Mouse (Mus musculus) ovary, postnatal 36 days (tissue): ENCODE data around the gene Arih2.
"Not testable (repeated sequence)": the region's sequence is repeated elsewhere in the genome, so short reads cannot be mapped to it uniquely, and the experiment has no call there.

ENCODE experiments used
- DNase-seq: peaks from one replicate; pipeline ENCODE4 v3.0.0; 2022; ENCODE audit warnings: low spot score, mixed read lengths

Gene Arih2

DNA sequence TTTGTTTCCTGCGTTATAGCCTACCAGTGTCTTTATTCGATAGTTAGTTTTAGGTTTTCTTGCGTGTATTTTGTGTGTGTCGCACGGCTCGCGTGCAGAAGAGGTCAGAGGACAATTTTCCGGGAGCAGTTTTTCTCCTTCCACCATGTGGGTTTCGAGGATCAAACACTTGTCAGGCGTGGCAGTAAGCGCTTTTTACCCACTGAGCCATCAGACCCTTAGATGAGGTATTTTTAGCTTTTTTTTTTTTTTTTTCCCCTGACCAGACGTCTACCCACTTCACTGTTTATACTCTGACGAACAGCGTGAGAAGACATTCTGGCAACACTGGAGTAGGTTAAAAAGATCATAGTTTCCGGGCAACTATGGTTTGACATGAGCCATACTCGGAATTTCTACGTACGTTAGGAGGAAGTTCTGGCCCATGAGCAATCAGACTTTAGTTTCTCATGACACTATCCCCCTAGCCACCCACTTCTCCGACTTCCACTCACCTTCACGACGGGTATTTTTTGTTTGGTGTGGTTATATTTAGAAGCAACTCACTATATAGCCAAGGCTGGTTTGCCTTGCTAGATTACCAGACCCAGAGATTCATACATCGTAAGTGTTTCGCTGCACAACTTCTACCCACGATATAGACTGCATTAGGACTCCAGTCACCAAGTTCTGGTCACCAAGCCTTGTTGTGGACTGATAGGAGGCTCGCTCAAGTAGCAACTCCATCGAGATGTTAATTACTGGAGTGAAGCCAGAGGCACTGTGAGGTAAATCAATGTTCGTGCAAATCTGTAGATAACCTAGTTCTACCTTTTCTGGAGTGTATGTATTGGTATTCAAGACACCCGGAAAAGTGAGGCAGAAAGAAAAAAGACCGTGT is 615 bp upstream of the Arih2 start:
- DNase-seq, result no peak

DNA sequence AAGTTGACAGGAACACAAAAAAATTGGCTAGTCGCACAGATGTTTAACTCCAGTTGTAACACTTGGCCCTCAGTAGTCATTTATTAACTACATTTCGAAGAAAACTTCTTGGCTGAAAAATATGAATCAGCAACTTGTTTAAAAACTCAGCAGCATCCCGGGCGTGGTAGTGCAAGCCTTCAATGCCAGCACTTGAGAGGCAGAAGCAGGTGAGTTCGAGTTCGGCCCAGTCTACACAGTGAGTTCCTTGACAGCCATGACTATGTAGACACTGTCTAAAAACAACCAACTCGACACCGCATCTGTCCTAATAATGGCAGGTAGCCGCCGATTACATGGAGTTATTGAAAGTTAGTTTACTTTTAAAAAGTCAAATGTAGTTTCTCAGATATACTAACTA is 1.0 kb downstream of the Arih2 start:
- DNase-seq, result no peak

DNA sequence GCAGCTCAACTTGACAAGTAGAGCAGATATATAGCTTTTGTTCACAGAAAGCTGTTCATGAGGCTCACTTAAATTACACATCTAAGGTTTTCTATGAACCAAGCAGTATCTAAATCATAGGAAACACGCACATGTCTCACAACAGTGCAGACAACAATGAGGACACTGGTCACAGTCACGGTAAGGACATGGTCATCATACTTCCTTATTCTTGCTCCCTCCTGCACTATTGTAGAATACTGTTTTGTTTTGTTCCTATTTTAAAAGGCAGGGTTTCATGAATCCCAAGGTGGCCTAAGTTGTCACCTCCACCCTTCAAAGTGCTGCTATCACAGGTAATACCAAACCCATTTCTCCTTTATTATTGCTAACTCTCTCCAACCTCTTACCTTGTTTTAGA is 9.4 kb downstream of the Arih2 start:
- DNase-seq, result no peak

DNA sequence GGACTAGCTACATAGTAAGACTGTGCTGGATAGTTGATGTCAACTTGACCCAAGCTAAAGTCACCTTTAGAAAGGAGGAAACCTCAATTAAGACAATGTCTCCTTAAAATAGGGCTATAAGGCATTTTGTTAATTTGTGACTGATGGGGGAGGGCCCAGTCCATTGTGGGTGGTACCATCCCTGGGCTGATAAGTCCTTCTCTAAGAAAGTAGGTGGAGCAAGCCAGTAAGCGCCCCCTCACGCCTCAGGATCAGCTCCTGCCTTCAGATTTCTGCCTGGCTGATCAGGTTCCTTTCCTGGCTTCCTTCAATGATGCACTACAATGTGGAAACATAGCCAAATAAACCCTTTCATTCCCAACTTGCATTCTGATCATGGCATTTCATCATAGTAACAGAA is 13.8 kb downstream of the Arih2 start:
- DNase-seq, result no peak

DNA sequence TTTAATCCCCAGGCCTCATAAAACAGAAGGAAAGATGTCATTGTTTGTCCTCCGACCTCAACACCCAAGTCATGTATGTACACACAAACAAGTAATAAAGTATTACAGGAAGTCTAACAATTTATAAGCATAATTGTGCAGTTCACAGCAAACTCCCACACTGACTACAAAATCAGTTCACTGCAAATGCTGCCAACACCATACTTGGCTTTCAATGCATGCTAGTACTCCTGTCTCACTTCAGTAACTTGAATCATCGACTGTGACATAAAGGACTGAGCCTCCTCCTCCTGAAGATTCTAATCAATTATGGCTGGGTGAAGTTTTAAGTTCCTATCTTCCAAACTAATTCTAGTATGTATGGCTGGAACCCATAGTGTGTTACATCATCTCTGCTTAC is 15.3 kb downstream of the Arih2 start:
- DNase-seq, result no peak

DNA sequence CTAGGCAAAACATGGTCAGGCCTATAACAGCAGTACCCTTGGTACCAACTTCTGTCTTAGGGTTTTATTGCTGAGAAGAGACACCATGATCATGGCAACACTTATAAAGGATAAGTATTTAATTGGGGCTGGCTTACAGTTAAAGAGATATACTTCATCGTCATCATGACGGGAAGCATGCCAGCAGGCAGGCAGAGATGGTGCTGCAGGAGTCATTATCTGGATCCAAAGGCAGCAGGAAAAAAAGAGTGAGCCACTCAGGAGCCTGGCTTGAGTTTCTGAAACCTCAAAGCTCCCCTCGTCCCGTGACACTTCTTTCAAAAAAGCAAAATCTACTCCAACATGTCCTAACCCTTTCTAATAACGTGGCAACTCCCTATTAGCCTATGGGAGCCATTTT is 16.8 kb downstream of the Arih2 start:
- no peak for DNase-seq

DNA sequence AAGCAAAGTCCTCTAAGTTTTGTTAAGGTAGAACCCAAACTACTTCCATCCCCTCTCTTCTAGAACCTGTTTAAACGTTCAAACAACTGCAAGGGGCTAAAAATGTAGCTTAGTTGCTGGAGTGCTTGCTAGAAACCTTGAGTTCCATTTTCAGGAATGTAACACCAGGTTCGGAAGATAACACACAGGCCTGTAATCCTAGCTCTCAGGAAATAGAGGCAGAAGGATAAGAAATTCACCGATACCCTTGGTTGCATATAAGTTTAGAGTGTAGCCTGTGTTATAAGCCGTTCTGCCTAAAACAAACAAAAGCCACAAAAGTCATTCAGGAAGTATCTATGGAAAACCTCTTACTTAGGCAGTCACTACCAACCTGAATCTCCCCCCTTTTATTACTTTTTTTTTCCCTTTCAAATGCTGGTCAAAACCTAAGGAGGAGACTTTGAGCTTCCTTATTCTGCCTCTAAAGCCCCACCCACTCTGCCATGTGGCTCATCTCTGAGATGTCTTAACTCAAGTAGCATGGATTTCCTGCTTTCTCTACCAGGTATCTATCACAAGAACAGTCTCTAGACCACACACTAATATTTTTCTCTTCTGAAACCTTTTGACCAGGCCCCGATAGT is 17.4 kb downstream of the Arih2 start:
- DNase-seq, result no peak

DNA sequence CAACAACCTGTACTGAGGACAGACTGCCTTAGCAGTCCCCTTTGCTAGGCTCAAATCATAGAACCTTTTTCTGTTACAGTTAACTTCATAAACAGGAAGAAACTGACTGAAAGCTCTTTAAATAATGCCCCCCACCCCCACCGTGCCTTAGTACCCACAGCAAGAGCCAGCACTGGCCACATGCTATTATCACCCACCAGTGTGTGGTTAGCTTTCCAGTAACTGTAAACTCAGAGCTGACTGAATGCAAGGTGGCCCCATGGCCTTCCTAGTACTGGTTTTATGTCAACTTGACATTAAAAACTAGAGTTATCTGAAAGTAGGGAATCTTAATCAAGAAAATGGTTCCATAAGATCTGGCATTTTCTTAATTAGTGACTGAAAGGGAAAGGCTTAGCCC is 18.5 kb downstream of the Arih2 start:
- DNase-seq, result no peak

DNA sequence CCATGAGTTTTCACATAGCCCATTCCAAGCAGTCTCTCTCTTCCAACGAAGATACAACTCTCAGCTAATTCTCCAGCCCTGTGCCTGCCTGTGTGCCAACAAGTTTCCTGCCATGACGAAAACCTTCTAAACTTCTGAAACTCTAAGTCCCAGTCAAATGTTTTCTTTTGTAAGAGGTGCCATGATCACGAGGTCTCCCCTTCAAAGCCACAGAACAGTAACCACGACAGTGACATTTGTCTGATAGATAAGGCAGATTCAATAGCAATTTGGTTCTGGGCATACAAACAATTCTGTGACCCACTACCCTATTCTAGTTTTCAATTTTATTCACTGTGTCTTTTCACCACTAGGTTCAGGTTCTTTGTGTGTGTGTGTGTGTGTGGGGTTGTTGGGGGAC is 21.0 kb downstream of the Arih2 start:
- DNase-seq, result no peak

DNA sequence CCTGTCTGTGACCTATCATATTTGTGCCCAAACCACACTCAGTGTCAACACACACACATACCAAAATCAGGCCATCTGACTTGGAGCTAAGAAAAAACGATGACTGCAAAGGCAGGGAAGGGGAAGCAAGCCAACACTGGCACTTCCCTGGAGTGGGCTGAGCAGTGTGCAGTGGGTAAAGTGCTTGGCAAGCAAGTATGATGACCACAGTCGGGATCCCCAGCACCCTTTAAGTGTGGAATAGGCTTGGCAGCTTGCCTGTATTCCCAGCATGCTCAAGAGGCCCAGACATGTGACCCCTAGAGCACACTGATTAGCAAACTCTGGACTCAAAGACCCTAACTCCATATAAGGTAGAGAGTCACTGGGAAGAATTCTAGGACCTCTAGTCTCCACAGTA is 22.7 kb downstream of the Arih2 start:
- no peak for DNase-seq

DNA sequence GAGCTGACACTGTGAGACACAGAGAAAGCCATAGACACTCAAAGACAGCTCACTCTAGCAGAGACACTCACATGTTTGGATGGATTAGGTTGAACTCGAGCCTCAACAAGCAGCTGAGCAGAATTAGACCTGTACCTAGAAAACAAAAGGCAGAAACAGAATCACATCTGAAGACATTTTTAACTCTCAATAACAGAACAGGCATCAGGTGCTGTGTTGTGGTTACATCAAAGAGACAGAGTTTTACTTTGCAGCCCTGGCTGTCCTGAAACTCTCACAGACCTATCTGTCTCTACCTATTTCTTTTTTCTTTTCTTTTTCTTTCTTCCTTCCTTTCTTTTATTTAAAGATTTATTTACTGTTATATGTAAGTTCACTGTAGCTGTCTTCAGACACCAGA is 31.9 kb downstream of the Arih2 start:
- DNase-seq, result no peak

DNA sequence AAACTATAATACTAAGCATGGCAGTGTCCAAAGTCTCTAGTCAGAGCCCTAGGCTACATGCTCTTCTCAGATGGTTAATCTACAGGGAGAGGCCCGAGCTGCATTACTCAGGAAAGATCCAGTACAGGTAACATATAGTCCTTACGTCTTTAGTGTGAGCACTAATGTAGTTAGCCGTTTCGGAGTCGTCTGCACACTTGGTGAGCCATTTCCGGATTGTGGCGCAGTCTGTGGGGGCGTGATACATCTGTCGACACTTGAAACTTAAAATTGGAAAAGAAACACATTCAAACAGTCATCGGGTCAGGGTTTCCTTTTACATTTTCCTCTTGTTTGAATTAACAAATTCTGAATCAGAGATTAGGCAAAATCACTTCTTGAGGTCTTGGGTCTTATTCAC is 37.7 kb downstream of the Arih2 start:
- DNase-seq, result no peak

DNA sequence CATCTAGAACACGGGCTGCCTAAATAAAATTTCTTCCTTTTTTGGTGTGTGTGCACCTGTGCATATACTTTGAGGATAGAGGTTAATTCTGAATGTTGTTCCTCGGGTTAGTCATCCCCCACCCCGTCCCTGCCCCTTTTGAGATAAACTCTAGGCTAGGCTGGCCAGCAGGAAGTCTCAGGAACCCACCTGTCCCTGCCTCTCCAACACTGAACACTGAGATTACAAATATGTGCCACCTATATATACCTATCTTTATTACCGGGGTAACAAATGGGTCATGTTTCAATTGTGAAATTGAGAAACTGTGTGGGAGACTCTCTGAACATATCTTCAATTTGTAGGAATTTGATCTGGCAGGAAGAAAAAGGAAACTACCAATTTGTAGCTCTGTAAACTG is 40.3 kb downstream of the Arih2 start:
- DNase-seq, result no peak

DNA sequence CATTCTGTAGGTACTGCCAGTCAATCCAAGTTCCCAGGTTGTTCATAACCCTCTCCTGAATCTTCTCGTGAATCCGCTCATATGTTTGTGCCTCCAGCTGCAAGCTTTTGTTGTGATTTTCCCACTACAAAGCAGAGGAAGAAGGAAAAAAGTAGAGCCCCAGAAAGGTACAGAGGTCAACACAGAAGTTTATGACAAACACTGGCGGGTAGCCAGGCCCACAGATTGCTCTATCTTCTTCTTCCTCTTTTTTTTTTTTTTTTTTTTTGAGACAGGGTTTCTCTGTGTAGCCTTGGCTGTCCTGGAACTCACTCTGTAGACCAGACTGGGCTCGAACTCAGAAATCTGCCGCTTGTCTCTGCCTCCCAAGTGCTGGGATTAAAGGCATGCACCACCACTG is 41.3 kb downstream of the Arih2 start:
- DNase-seq, result not testable (repeated sequence)

DNA sequence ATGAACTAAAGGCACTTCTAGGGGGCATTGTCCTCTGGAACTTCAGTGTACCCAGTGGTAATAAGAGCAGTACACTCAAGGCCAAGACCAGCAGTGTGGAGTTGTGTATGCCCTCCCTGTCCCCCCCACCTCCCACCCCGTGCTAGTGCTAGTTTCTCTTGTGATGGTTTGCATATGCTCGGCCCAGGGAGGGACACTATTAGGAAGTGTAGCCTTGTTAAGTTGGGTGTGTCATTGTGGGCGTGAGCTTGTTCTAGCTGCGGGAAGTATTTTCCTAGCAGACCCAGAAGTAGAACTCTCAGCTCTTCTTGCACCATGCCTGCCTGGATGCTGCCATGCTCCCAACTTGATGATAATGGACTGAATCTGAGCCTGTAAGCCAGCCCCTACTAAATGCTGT is 47.2 kb downstream of the Arih2 start:
- no peak for DNase-seq

DNA sequence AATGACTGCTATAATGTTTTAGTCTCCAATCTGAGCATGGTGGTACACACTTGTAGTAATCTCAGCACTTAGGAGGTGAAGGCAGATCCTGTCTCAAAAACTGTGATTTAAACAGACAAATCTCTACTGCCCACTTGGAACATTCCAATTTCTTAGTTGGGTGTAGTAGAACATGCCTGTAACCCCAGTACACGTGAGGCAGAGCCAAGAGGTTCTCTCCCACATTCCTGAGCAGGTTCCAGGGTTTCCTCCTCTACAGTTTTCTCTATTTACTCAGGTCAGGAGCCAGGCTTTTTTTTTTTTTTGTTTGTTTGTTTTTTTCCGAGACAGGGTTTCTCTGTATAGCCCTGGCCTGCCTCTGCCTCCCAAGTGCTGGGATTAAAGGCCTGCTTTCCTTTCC is 49.2 kb downstream of the Arih2 start:
- DNase-seq, result no peak

DNA sequence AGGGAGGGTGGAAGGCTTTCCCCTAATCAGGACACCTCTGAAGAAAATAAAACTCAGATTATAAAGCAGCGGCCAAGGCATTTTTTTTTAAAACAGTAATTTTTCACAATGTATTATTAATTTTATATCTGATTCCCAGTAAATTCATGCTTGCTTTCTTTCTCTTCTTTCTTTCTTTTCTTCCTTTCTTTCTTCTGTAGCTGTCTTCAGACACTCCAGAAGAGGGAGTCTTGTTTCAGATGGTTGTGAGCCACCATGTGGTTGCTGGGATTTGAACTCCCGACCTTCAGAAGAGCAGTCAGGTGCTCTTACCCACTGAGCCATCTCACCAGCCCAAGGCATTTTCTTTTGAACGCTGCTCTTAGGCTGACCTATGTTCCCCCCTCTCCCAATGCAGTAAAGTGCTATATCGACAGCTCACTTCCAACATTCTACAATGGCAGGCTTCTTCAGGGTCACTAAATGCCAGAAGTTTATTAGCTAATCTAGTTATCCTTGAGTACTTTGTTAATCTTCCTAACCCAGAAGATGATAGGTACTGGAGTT is 50.1 kb downstream of the Arih2 start:
- DNase-seq, result no peak

DNA sequence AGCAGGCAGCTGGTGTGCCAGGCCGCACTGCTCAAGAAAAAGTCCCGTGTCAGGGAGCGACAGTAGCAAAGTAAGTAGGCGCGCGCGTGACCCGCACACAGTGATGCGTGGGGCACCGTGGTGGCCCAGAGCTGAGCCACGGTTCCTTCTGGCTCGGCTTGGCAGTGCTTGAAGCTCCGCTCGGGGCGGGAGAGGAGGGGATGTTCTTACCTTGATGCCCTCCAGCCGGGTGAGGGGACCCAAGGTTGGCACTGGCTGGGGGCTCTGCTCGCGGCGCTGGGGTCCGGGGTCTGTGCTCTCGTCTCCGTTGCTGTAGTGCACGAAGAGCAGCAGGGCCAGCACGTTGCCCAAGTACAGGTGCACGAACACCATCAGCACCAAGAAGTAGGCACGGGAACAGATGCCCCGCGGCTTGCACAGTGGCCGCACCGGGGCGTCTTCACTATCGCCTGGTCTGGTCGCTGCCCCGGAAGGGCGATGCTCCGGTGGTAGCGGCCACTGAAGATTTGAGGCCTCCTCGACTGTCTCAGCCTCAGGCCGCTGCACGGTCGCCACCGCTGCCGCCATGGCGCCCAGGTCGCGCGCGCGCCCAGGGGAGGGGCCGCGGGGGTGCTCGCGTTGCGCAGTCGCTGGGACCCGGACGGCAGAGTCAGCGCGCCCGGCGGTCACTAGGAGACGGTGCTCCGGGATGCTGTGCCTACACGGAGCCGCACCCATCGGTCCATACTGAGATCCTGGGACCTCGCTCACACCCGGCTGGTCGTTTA is 52.0 kb downstream of the Arih2 start, which contains the start of gene P4htm:
TSS of gene P4htm (minus strand) at position 670 of the 767 bp plus-strand sequence.
- peak; percentile 75 for DNase-seq

DNA sequence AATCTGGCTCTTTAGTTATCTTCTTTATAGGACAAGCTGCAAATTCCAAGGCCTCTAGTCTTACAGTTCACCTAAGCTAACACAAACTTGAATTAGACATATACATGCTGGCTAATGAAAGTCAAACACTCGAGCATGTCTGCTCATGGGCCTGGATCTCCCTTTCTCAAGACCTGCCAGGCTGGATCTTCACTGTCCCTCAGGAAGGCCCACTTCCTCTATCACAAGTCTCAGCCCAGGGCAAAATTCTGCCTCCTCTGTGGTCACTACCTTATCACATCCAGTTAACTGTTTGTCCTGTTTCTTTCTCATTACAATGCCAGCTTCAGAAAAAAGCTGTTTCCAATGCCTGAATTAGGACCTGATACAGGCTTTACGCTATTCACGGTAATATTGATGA is 54.8 kb downstream of the Arih2 start:
- no peak for DNase-seq

DNA sequence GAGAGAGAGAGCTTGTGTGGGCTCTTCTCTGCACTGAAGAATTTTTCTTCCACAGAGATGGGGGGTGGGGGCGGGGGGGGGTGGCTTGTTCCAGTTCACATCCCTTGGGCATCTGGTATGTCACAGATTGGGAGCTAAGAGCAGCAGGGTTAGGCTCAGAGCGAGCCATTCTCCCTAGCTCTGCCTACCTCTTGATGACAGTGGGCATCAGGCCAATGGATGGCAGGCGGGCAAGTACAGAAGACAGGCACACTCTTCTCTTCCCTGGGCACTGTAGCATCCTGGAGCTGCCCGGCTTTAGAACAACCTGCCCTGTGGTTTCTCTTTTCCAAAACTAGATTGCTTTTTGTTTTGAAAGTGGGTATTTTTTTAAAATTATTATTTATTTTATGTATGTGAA is 57.7 kb downstream of the Arih2 start:
- no peak for DNase-seq

DNA sequence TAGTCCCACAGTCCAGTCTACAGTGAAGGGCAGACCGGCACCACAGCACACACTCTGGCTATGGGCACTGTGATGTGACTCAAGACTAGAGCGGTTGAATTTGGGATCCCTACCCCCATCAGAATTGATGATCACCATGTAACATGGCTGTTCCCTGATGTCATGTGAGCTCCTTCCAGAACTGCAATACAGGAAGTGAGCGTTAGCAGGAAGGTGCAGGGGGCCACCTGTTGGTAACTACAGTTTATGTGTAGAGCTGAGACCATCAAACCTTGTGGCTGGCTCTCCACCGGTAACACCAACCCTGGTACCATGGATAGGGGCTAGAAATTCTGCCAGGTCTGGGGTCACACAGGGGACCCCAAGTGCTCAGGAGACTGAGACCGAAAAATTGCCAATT is 60.0 kb downstream of the Arih2 start:
- no peak for DNase-seq

DNA sequence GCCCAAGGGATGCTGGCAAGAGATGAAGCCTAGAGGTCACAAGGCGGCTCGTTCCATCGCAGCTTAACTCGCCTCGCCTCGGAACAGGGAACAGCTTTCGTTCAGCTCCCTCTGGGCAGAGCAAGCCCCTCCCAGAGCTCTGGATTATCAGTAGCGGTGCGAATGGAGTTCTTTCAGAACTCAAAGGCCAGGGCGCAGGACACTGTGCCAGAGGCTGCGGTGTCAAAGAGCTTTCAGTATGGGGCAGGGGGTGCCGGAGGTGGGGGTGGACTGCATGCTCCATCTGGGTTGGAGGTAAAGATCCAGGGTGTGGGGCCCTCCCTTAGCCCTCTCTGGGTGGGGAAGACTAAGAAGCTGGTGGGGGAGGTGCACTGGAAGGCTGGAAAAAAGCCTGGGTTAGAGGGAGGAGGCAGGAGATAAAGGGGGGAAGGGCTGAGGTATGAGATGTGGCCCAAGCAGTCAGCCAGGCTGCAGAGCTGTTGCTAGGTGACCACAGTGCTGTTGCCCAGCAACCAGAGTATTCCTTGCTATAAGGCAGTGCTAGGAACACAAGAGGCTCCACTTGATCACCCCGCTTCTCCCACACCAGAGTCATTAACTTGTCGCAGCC is 61.5 kb downstream of the Arih2 start:
- peak; percentile 77 for DNase-seq
